Mouse (Mus musculus): ENCODE measurements around the gene Fgfr2. TPM values are rescaled to one million over a fixed set of nuclear protein-coding genes. Genes with fewer than 3 reads are reported as not detected.
A peak's percentile ranks its signal among the peaks of the same experiment; 100 is the strongest.

Fgfr2 gene
- 61.9 and 67.0 TPM in 2 replicates for polyA plus RNA-seq (2015; fragmentation: Nextera tagmentation; extraction: Ambion mirVana)

- Histone ChIP-seq H3K4me1 (replicated peaks) (peaks cover 15% of the 10 kb centered on the region), H3K4me2 (replicated peaks) (peak within 1 kb of the TSS; percentile 89), H3K9me3 (no peaks in the 10 kb centered on the region), H3K27me3 (replicated peaks) (no peaks in the 10 kb centered on the region), H3K36me3 (no peaks in the 10 kb centered on the region), H3K27ac (peak within 1 kb of the TSS; percentile 99), H3K4me3 (replicated peaks) (peak within 1 kb of the TSS; percentile 95), H3K9ac (peak within 1 kb of the TSS; percentile 96)
- ATAC-seq = peak; percentile 72
- under 1% methylated on average over 31 of the region's 53 CpGs for WGBS
These were observed at the start of gene Fgfr2 for GRCm38 (mm10) chr7:133123244-133123998. TSS of gene Fgfr2 (minus strand) at chr7:133123350.

DNA sequence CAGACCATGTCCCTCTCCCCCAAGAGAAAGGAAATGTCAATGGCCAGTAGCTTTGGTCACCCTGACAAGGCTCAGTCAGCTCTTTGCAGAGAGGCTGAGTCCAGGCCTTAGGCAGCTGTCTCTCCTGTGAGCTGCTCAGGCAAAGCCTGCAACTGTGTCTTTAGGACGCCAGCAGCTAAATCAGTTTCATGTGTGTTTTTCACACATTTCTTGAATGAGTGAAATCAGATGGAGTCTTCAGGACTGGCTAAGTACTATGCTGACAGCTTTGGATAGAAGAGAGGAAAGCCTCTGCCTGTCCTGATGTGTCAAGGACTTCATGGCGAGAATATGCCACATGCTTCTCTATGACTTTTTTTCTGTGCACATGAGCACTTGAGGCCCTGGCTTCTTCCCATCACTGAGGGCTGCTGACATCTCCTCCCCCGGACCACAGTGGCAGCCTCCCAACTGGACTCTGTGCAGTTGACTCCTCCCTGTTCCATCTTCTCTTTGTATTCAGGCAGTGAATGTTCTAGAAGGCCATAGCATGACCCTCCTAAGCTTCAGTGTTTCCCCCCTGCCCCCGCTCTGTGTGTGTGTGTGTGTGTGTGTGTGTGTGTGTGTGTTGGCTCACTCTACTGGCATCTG is 48.4 kb upstream of the Fgfr2 start:
- H3K4me2 ChIP-seq (replicated peaks) = no peak overlapping the region
- 81% methylated on average over 4 of the region's 4 CpGs for WGBS
- 0 out of 2 replicates have a peak, but pooled peaks cover 2% of the 10 kb centered on the region for H3K4me1 ChIP-seq (replicated peaks)
- H3K4me3 ChIP-seq (replicated peaks) = no peak overlapping the region
- no peak overlapping the region for H3K27ac ChIP-seq
- H3K9ac ChIP-seq = no peak overlapping the region
- H3K27me3 ChIP-seq (replicated peaks) = no peaks in the 10 kb centered on the region
- no peaks in the 10 kb centered on the region for H3K9me3 ChIP-seq
- no peak for ATAC-seq
- no peaks in the 10 kb centered on the region for H3K36me3 ChIP-seq

DNA sequence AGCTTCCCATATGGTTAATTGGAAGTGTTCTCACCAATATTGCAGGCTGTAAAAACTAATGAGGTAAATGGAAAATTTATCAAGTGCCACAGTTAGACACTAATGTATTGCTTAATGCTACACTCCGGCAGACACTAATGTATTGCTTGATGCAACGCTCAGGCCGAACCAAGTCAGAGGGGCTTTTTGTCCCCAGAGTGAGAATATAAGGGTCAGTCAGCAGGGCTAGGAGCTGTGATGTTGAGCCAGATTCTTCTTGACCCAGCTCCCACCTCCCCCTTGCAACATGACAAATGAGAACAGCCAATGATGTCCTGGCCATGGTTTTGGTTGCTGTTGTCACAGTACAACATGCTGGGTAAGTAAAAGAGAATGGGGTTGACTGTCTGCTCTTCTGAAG is 45.8 kb upstream of the Fgfr2 start:
- H3K4me3 ChIP-seq (replicated peaks) = no peak overlapping the region
- 77% methylated on average over 3 of the region's 3 CpGs for WGBS

DNA sequence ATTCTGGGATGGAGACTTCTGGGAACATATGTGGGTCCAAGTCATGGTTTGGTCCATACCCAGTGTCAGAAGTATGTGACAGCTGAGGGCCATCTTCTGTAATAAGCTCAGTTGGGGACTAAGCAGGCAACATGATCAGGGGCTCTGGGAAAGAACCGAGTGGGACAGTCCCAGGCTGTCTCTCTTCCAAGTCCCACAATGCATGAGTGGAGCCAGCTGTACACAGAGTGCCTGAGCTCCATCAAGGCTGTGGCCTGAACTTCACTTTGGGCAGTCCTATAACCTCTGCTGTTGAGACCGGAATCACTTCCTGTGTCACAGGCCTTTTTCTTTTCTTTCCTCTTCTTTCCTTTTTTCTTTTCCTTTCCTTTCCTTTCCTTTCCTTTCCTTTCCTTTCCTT is 44.8 kb upstream of the Fgfr2 start:
- H3K36me3 ChIP-seq = no peaks in the 10 kb centered on the region
- no peak overlapping the region for H3K27ac ChIP-seq
- WGBS = 73% methylated on average over 2 of the region's 2 CpGs
- H3K4me2 ChIP-seq (replicated peaks) = no peak overlapping the region
- H3K4me1 ChIP-seq (replicated peaks) = peaks cover 21% of the 10 kb centered on the region; the same call in 1 of the 2 replicates
- no peak for ATAC-seq
- no peak overlapping the region for H3K4me3 ChIP-seq (replicated peaks)
- H3K9me3 ChIP-seq = no peaks in the 10 kb centered on the region
- H3K9ac ChIP-seq = no peak overlapping the region
- no peaks in the 10 kb centered on the region for H3K27me3 ChIP-seq (replicated peaks)

More for the DNA sequence above, 45.8 kb upstream of the Fgfr2 start:
- Histone ChIP-seq H3K9me3 (no peaks in the 10 kb centered on the region), H3K9ac (no peak overlapping the region), H3K4me2 (replicated peaks) (no peak overlapping the region), H3K4me1 (replicated peaks) (peaks cover 15% of the 10 kb centered on the region; the same call in 1 of the 2 replicates), H3K27ac (no peak overlapping the region), H3K36me3 (no peaks in the 10 kb centered on the region), H3K27me3 (replicated peaks) (no peaks in the 10 kb centered on the region)
- no peak for ATAC-seq

- H3K9ac ChIP-seq = no peak overlapping the region
- H3K27me3 ChIP-seq (replicated peaks) = no peaks in the 10 kb centered on the region
- no peaks in the 10 kb centered on the region for H3K9me3 ChIP-seq
- ATAC-seq = peak; percentile 63
- no peaks in the 10 kb centered on the region for H3K36me3 ChIP-seq
- H3K4me1 ChIP-seq (replicated peaks) = peaks cover 30% of the 10 kb centered on the region
- no peak overlapping the region for H3K4me2 ChIP-seq (replicated peaks)
- 18% methylated on average over 2 of the region's 2 CpGs for WGBS
- no peak overlapping the region for H3K4me3 ChIP-seq (replicated peaks)
- H3K27ac ChIP-seq = no peak overlapping the region
These were observed 41.6 kb upstream of the Fgfr2 start for GRCm38 (mm10) chr7:133164770-133165169.

DNA sequence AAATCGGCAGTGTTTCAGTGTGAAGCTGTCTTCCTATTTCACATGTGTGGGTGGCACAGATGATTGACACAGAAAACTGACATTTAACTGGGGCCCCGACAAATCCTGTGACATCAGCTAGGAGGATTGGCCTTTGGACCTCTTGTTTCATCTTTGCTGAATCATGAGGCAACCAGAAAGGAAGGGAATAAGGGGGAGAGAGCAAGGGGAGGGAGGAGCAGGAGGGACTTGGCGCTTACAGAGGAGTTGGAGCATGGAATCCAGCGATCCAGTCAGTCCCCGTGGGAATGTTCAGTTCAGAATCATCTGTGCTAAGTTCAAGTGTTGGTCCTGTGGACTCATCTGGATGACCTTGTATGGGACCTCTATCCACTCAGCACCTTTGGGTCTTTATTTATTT is 39.9 kb upstream of the Fgfr2 start:
- WGBS = 45% methylated on average over 5 of the region's 5 CpGs
- ATAC-seq = peak; percentile 61

GRCm38 (mm10) chr7:133162131-133162530 is 39.0 kb upstream of the Fgfr2 start:
- no peaks in the 10 kb centered on the region for H3K27me3 ChIP-seq (replicated peaks)
- H3K4me2 ChIP-seq (replicated peaks) = no peak overlapping the region
- peaks cover 30% of the 10 kb centered on the region for H3K4me1 ChIP-seq (replicated peaks)
- no peaks in the 10 kb centered on the region for H3K9me3 ChIP-seq
- no peak overlapping the region for H3K9ac ChIP-seq
- ATAC-seq = peak; percentile 42
- no peak overlapping the region for H3K27ac ChIP-seq
- 47% methylated on average over 2 of the region's 2 CpGs for WGBS
- H3K36me3 ChIP-seq = no peaks in the 10 kb centered on the region
- no peak overlapping the region for H3K4me3 ChIP-seq (replicated peaks)

More for the DNA sequence above, 39.9 kb upstream of the Fgfr2 start:
- no peaks in the 10 kb centered on the region for H3K27me3 ChIP-seq (replicated peaks)
- no peaks in the 10 kb centered on the region for H3K9me3 ChIP-seq
- no peak overlapping the region for H3K4me3 ChIP-seq (replicated peaks)
- no peaks in the 10 kb centered on the region for H3K36me3 ChIP-seq
- H3K4me2 ChIP-seq (replicated peaks) = no peak overlapping the region
- H3K9ac ChIP-seq = no peak overlapping the region
- H3K27ac ChIP-seq = no peak overlapping the region
- peaks cover 30% of the 10 kb centered on the region for H3K4me1 ChIP-seq (replicated peaks)

DNA sequence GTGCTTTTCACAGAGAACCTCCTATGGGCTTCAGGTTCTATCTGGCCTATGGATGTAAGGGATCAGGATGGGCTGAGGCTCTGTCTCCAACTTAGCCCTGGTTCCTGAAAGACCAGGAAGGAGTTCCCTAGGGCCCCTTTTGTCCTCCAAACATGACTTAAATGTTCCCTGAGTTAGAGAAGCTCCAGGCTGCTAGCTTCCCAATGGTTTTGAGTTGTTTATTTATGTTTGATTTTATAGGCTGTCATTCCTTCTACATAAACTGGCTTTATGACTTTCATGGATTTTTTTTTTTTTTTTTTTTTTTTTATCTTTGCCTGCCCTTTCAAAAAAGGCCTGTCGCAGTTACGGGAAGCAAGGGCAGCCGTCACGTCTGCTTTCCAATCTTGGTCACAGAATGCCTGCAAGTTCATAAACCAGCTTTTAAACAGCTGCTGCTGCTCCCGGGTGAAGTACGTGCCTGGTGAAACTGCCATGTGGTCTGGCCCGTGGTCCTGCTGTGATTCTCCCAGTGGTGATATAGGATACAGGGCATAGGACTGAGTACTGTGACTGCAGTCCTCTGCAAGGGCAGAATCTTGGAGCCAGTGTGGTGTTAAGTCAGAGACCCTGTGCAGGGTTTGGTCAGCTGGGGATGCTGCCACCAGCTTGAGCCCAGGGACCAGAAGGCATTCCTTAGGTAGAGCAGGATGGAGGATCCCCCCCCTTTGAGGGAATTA is 38.4 kb upstream of the Fgfr2 start:
- no peaks in the 10 kb centered on the region for H3K9me3 ChIP-seq
- peak overlapping the region; percentile 62 for H3K27ac ChIP-seq
- no peaks in the 10 kb centered on the region for H3K36me3 ChIP-seq
- peaks cover 30% of the 10 kb centered on the region for H3K4me1 ChIP-seq (replicated peaks)
- no peaks in the 10 kb centered on the region for H3K27me3 ChIP-seq (replicated peaks)
- WGBS = 34% methylated on average over 7 of the region's 7 CpGs
- H3K4me3 ChIP-seq (replicated peaks) = no peak overlapping the region
- ATAC-seq = peak; percentile 34
- no peak overlapping the region for H3K9ac ChIP-seq
- no peak overlapping the region for H3K4me2 ChIP-seq (replicated peaks)

GRCm38 (mm10) chr7:133159519-133159918 is 36.4 kb upstream of the Fgfr2 start:
- 94% methylated on average over 3 of the region's 3 CpGs for WGBS
- Histone ChIP-seq H3K9me3 (no peaks in the 10 kb centered on the region), H3K4me2 (replicated peaks) (no peak overlapping the region), H3K9ac (no peak overlapping the region), H3K27me3 (replicated peaks) (no peaks in the 10 kb centered on the region), H3K4me3 (replicated peaks) (no peak overlapping the region), H3K4me1 (replicated peaks) (peaks cover 23% of the 10 kb centered on the region), H3K36me3 (no peaks in the 10 kb centered on the region), H3K27ac (no peak overlapping the region)
- no peak for ATAC-seq

GRCm38 (mm10) chr7:133155621-133156020 is 32.5 kb upstream of the Fgfr2 start:
- Histone ChIP-seq H3K27me3 (replicated peaks) (no peaks in the 10 kb centered on the region), H3K36me3 (no peaks in the 10 kb centered on the region), H3K4me3 (replicated peaks) (no peak overlapping the region), H3K4me1 (replicated peaks) (no peaks in the 10 kb centered on the region), H3K4me2 (replicated peaks) (no peak overlapping the region), H3K27ac (no peak overlapping the region), H3K9ac (no peak overlapping the region), H3K9me3 (no peaks in the 10 kb centered on the region)
- 87% methylated on average over 12 of the region's 12 CpGs for whole genome bisulfite sequencing
- ATAC-seq = no peak

- no peaks in the 10 kb centered on the region for H3K4me1 ChIP-seq (replicated peaks)
- WGBS = 81% methylated on average over 6 of the region's 6 CpGs
- no peak overlapping the region for H3K4me3 ChIP-seq (replicated peaks)
- no peaks in the 10 kb centered on the region for H3K27me3 ChIP-seq (replicated peaks)
- H3K36me3 ChIP-seq = no peaks in the 10 kb centered on the region
- no peak overlapping the region for H3K27ac ChIP-seq
- H3K9ac ChIP-seq = no peak overlapping the region
- H3K4me2 ChIP-seq (replicated peaks) = no peak overlapping the region
- no peak for ATAC-seq
- H3K9me3 ChIP-seq = no peaks in the 10 kb centered on the region
These were observed 31.7 kb upstream of the Fgfr2 start for GRCm38 (mm10) chr7:133154846-133155245.

- Histone ChIP-seq H3K9ac (no peak overlapping the region), H3K36me3 (no peaks in the 10 kb centered on the region), H3K27ac (no peak overlapping the region), H3K27me3 (replicated peaks) (no peaks in the 10 kb centered on the region), H3K4me2 (replicated peaks) (no peak overlapping the region), H3K9me3 (no peaks in the 10 kb centered on the region), H3K4me3 (replicated peaks) (no peak overlapping the region), H3K4me1 (replicated peaks) (no peaks in the 10 kb centered on the region)
- ATAC-seq = peak; percentile 58
- WGBS = 69% methylated on average over 8 of the region's 8 CpGs
These were observed 16.7 kb upstream of the Fgfr2 start for GRCm38 (mm10) chr7:133139689-133140336.
